Comparison of ENCODE assay signal across 9 mouse cellular contexts in genomic region chr4:107002517-107003165, GRCm38 (mm10).
DNase-seq lines count a peak whose midpoint lies in the region; ATAC-seq and TF ChIP-seq lines count a peak whose summit lies in the region.
"Had no signal": no experiment of that assay in that cellular context is flagged by ENCODE, and none has a peak within 500 bp of the region (broad histone marks: within the 10 kb centered on the region; RNA-seq: fewer than 3 reads in every experiment).

No protein-coding gene starts in this region.

- H3K27ac ChIP-seq in kidney, embryonic 16.5 days (ENCODE audit: low read length), result no peak overlapping the region
- H3K27ac ChIP-seq in limb, embryonic 14.5 days (replicated peaks; ENCODE audit: low read depth, low read length), result no peak overlapping the region

- H3K4me2 ChIP-seq in kidney, embryonic 16.5 days (replicated peaks; ENCODE audit: low read depth, low read length), result no peak overlapping the region
- H3K4me2 ChIP-seq in limb, embryonic 14.5 days (replicated peaks; ENCODE audit: low read depth, low read length, severe bottlenecking), result no peak overlapping the region

- ATAC-seq in kidney, embryonic 16.5 days (ENCODE audit: low FRiP score, low TSS enrichment), result peak; percentile 31; the same call in 1 of the 2 replicates
- ATAC-seq in limb, embryonic 14.5 days (ENCODE audit: low FRiP score, low read depth), result peak; percentile 14; the same call in 1 of the 2 replicates

- no peak overlapping the region for H3K4me3 ChIP-seq in kidney, embryonic 16.5 days (ENCODE audit: low read length)
- H3K4me3 ChIP-seq in limb, embryonic 14.5 days (replicated peaks; ENCODE audit: low read length), result no peak overlapping the region

- H3K27me3 ChIP-seq in kidney, embryonic 16.5 days (ENCODE audit: insufficient read depth, low read length), result no peaks in the 10 kb centered on the region
- no peaks in the 10 kb centered on the region for H3K27me3 ChIP-seq in limb, embryonic 14.5 days (ENCODE audit: control insufficient read depth, insufficient read depth, low read length)

- H3K9ac ChIP-seq in kidney, embryonic 16.5 days (replicated peaks; ENCODE audit: low read length), result no peak overlapping the region
- no peak overlapping the region for H3K9ac ChIP-seq in limb, embryonic 14.5 days (ENCODE audit: low read depth, low read length, severe bottlenecking)

- H3K4me1 ChIP-seq in kidney, embryonic 16.5 days (ENCODE audit: insufficient read depth, low read length), result peaks cover 23% of the 10 kb centered on the region
- H3K4me1 ChIP-seq in limb, embryonic 14.5 days (ENCODE audit: control insufficient read depth, insufficient read depth, low read length), result peaks cover 20% of the 10 kb centered on the region

- no peak for TF ChIP-seq POLR2A in limb, embryonic 14.5 days (IDR thresholded peaks at IDR 0.05; ENCODE audit: borderline replicate concordance, extremely low read depth, insufficient read depth, insufficient read length)

- 67% methylated on average over 11 of the region's 11 CpGs for WGBS in kidney, embryonic 16.5 days
- 69% methylated on average over 11 of the region's 11 CpGs for whole genome bisulfite sequencing in limb, embryonic 14.5 days

- no peaks in the 10 kb centered on the region for H3K36me3 ChIP-seq in kidney, embryonic 16.5 days (ENCODE audit: insufficient read depth, low read length)
- H3K36me3 ChIP-seq in limb, embryonic 14.5 days (ENCODE audit: control insufficient read depth, insufficient read depth, low read length), result peaks cover 7% of the 10 kb centered on the region; the same call in 1 of the 2 replicates

- no peaks in the 10 kb centered on the region for H3K9me3 ChIP-seq in kidney, embryonic 16.5 days (ENCODE audit: low read length)
- H3K9me3 ChIP-seq in limb, embryonic 14.5 days (ENCODE audit: control insufficient read depth, low read length), result no peaks in the 10 kb centered on the region

- no peak for DNase-seq in kidney, postnatal 14 days
- peak; percentile 63 for DNase-seq in cerebellum, adult 11 months
- DNase-seq in cerebellum, postnatal 25 days, result peak; percentile 76 to 79
- no peak for DNase-seq in limb, embryonic 14.5 days (ENCODE audit: low spot score)
- no peak for DNase-seq in B cell, adult 2 months
- DNase-seq in adipocyte (ENCODE audit: low spot score), result no peak
- DNase-seq: lung, postnatal 36 days; thymus, postnatal 14 days had no signal

Comparison
In these comparisons a context has a peak if more than half of its experiments do, and no peak if none do; other contexts are left out.
1. DNase-seq: peak in cerebellum, adult 11 months (single experiment) and cerebellum, postnatal 25 days (2 of 2); none in kidney, postnatal 14 days (single experiment), limb, embryonic 14.5 days (single experiment), B cell, adult 2 months (0 of 2) and adipocyte (single experiment).